Mouse (Mus musculus) heart, embryonic 12.5 days (tissue): ENCODE measurements around the gene Rad9a. TPM values are rescaled to one million over a fixed set of nuclear protein-coding genes. Genes with fewer than 3 reads are reported as not detected.

Experiments used
- ATAC-seq: fragments of 200-750 bp; cut with Nextera tagmentation; 2 replicates; pipeline ENCODE4 v1.8.0; 2017; ENCODE audit warnings: moderate TSS enrichment, moderate library complexity; ENCODE audit not compliant: insufficient number of reproducible peaks, low FRiP score
- H3K27ac ChIP-seq: fragments of 300-500 bp; sonication (generic); 2 replicates; pipeline ENCODE4 v1.5.1; 2016; ENCODE audit warnings: mild to moderate bottlenecking, moderate library complexity; ENCODE audit not compliant: poor library complexity, severe bottlenecking
- H3K27me3 ChIP-seq: fragments of 300-500 bp; sonication (generic); replicated peaks from 2 replicates; pipeline ENCODE4 v1.6.1; 2016; ENCODE audit warnings: mild to moderate bottlenecking, moderate library complexity
- H3K36me3 ChIP-seq: fragments of 300-500 bp; sonication (generic); 2 replicates; pipeline ENCODE4 v1.6.1; 2016; ENCODE audit warnings: mild to moderate bottlenecking, moderate library complexity
- H3K4me1 ChIP-seq: fragments of 300-500 bp; sonication (generic); replicated peaks from 2 replicates; pipeline ENCODE4 v1.6.1; 2016; ENCODE audit warnings: mild to moderate bottlenecking
- H3K4me2 ChIP-seq: fragments of 300-500 bp; sonication (generic); 2 replicates; pipeline ENCODE4 v1.6.1; 2016; ENCODE audit warnings: mild to moderate bottlenecking, moderate library complexity
- H3K4me3 ChIP-seq: fragments of 300-500 bp; sonication (generic); 2 replicates; pipeline ENCODE4 v1.5.1; 2016; ENCODE audit warnings: mild to moderate bottlenecking
- H3K9ac ChIP-seq: fragments of 300-500 bp; sonication (generic); 2 replicates; pipeline ENCODE4 v1.6.1; 2016; ENCODE audit warnings: mild to moderate bottlenecking, moderate library complexity
- H3K9me3 ChIP-seq: fragments of 300-500 bp; sonication (generic); replicated peaks from 2 replicates; pipeline ENCODE4 v1.6.1; 2016; ENCODE audit warnings: mild to moderate bottlenecking, moderate library complexity
- WGBS: fragments of 180-500 bp; shearing (Covaris S2); methylation state at CpG from one replicate; pipeline ENCODE4 v1.1.7; 2016; 5-methylcytosine and 5-hydroxymethylcytosine counted together
- polyA plus RNA-seq: library from polyadenylated mRNA; unstranded; fragments of >200 nt; fragmentation: Nextera tagmentation; extraction: Ambion mirVana; gene quantifications from 2 replicates; pipeline ENCODE4 v1.2.1, GENCODE M21; 2016

Rad9a gene
- polyA plus RNA-seq, 1 experiment from 2014 or later: 22.6 TPM

- H3K4me2 ChIP-seq: no peak overlapping the region
- 40% methylated on average over 9 of the region's 9 CpGs for WGBS
- H3K9me3 ChIP-seq: no peaks in the 10 kb centered on the region
- H3K4me1 ChIP-seq: peaks cover 20% of the 10 kb centered on the region
- H3K9ac ChIP-seq: no peak overlapping the region
- H3K36me3 ChIP-seq: no peaks in the 10 kb centered on the region
- H3K27me3 ChIP-seq: peaks cover 40% of the 10 kb centered on the region
- no peak overlapping the region for H3K4me3 ChIP-seq
- H3K27ac ChIP-seq: no peak overlapping the region
- ATAC-seq: no peak
Measured at GRCm38 (mm10) chr19:4229451-4230076, 28.1 kb upstream of the Rad9a start.

- WGBS: 76% methylated on average over 4 of the region's 4 CpGs
- peaks cover 20% of the 10 kb centered on the region for H3K4me1 ChIP-seq
- no peak overlapping the region for H3K9ac ChIP-seq
- H3K9me3 ChIP-seq: no peaks in the 10 kb centered on the region
- no peak overlapping the region for H3K4me2 ChIP-seq
- H3K27me3 ChIP-seq: peaks cover 37% of the 10 kb centered on the region
- H3K27ac ChIP-seq: no peak overlapping the region
- ATAC-seq: no peak
- H3K4me3 ChIP-seq: no peak overlapping the region
- H3K36me3 ChIP-seq: no peaks in the 10 kb centered on the region
Measured at GRCm38 (mm10) chr19:4228891-4229290, 27.4 kb upstream of the Rad9a start.

- Histone ChIP-seq H3K36me3 (no peaks in the 10 kb centered on the region), H3K9ac (no peak overlapping the region), H3K4me1 (peaks cover 20% of the 10 kb centered on the region), H3K27ac (no peak overlapping the region), H3K4me3 (no peak overlapping the region), H3K9me3 (no peaks in the 10 kb centered on the region), H3K4me2 (no peak overlapping the region), H3K27me3 (peaks cover 37% of the 10 kb centered on the region)
- WGBS: 17% methylated on average over 8 of the region's 8 CpGs
- ATAC-seq: no peak
Measured at GRCm38 (mm10) chr19:4227894-4228678, 26.6 kb upstream of the Rad9a start.

- ATAC-seq: no peak
- H3K4me3 ChIP-seq: no peak overlapping the region
- 51% methylated on average over 5 of the region's 5 CpGs for WGBS
- no peak overlapping the region for H3K4me2 ChIP-seq
- no peak overlapping the region for H3K27ac ChIP-seq
- H3K4me1 ChIP-seq: peaks cover 17% of the 10 kb centered on the region
- H3K27me3 ChIP-seq: peaks cover 41% of the 10 kb centered on the region
- no peaks in the 10 kb centered on the region for H3K36me3 ChIP-seq
- no peak overlapping the region for H3K9ac ChIP-seq
- H3K9me3 ChIP-seq: no peaks in the 10 kb centered on the region
Measured at GRCm38 (mm10) chr19:4227446-4227845, 26.0 kb upstream of the Rad9a start.

GRCm38 (mm10) chr19:4226779-4227178 is 25.3 kb upstream of the Rad9a start:
- no peak for ATAC-seq
- Histone ChIP-seq H3K4me3 (no peak overlapping the region), H3K9ac (no peak overlapping the region), H3K36me3 (no peaks in the 10 kb centered on the region), H3K9me3 (no peaks in the 10 kb centered on the region), H3K4me1 (peaks cover 19% of the 10 kb centered on the region), H3K27me3 (peaks cover 47% of the 10 kb centered on the region), H3K27ac (no peak overlapping the region), H3K4me2 (no peak overlapping the region)
- 83% methylated on average over 7 of the region's 7 CpGs for WGBS

- Histone ChIP-seq H3K9me3 (no peaks in the 10 kb centered on the region), H3K9ac (no peak overlapping the region), H3K4me1 (peaks cover 35% of the 10 kb centered on the region), H3K4me2 (no peak overlapping the region), H3K27ac (no peak overlapping the region), H3K4me3 (no peak overlapping the region), H3K36me3 (no peaks in the 10 kb centered on the region), H3K27me3 (peaks cover 52% of the 10 kb centered on the region)
- no peak for ATAC-seq
- WGBS: 81% methylated on average over 11 of the region's 11 CpGs
Measured at GRCm38 (mm10) chr19:4222165-4222564, 20.7 kb upstream of the Rad9a start.

GRCm38 (mm10) chr19:4220957-4221743 is 19.7 kb upstream of the Rad9a start:
- Histone ChIP-seq H3K4me2 (0 out of 2 replicates have a peak overlapping the region, but pooled peaks have one; percentile 1), H3K27me3 (peaks cover 53% of the 10 kb centered on the region), H3K36me3 (no peaks in the 10 kb centered on the region), H3K9ac (no peak overlapping the region), H3K4me1 (peaks cover 45% of the 10 kb centered on the region), H3K9me3 (no peaks in the 10 kb centered on the region), H3K4me3 (no peak overlapping the region), H3K27ac (no peak overlapping the region)
- WGBS: 30% methylated on average over 14 of the region's 14 CpGs
- ATAC-seq: no peak

- Histone ChIP-seq H3K4me2 (peak overlapping the region; percentile 8; the same call in 1 of the 2 replicates), H3K9me3 (no peaks in the 10 kb centered on the region), H3K4me1 (peaks cover 51% of the 10 kb centered on the region), H3K27ac (no peak overlapping the region), H3K36me3 (no peaks in the 10 kb centered on the region), H3K4me3 (no peak overlapping the region), H3K9ac (no peak overlapping the region), H3K27me3 (peaks cover 53% of the 10 kb centered on the region)
- no peak for ATAC-seq
- 45% methylated on average over 4 of the region's 4 CpGs for WGBS
Measured at GRCm38 (mm10) chr19:4220416-4220815, 19.0 kb upstream of the Rad9a start.

- 78% methylated on average over 6 of the region's 6 CpGs for WGBS
- no peak overlapping the region for H3K4me2 ChIP-seq
- H3K9me3 ChIP-seq: no peaks in the 10 kb centered on the region
- no peak overlapping the region for H3K9ac ChIP-seq
- H3K36me3 ChIP-seq: no peaks in the 10 kb centered on the region
- no peak for ATAC-seq
- H3K4me1 ChIP-seq: peaks cover 55% of the 10 kb centered on the region
- H3K27me3 ChIP-seq: peaks cover 53% of the 10 kb centered on the region
- H3K4me3 ChIP-seq: no peak overlapping the region
- H3K27ac ChIP-seq: no peak overlapping the region
Measured at GRCm38 (mm10) chr19:4219943-4220342, 18.5 kb upstream of the Rad9a start.

- Histone ChIP-seq H3K9me3 (no peaks in the 10 kb centered on the region), H3K27me3 (peaks cover 63% of the 10 kb centered on the region), H3K27ac (no peak overlapping the region), H3K36me3 (no peaks in the 10 kb centered on the region), H3K4me1 (peaks cover 66% of the 10 kb centered on the region), H3K9ac (no peak overlapping the region), H3K4me3 (no peak overlapping the region), H3K4me2 (no peak overlapping the region)
- no peak for ATAC-seq
- 68% methylated on average over 1 of the region's 1 CpGs for WGBS
Measured at GRCm38 (mm10) chr19:4218784-4219183, 17.3 kb upstream of the Rad9a start.

- Histone ChIP-seq H3K36me3 (no peaks in the 10 kb centered on the region), H3K27me3 (peaks cover 67% of the 10 kb centered on the region), H3K4me2 (no peak overlapping the region), H3K9ac (no peak overlapping the region), H3K27ac (no peak overlapping the region), H3K4me1 (peaks cover 71% of the 10 kb centered on the region), H3K9me3 (no peaks in the 10 kb centered on the region), H3K4me3 (no peak overlapping the region)
- WGBS: 86% methylated on average over 7 of the region's 11 CpGs
- no peak for ATAC-seq
Measured at GRCm38 (mm10) chr19:4218293-4218692, 16.8 kb upstream of the Rad9a start.
